Mouse (Mus musculus) gastrocnemius, adult 18-20 months (tissue): ENCODE measurements at regions not wholly inside any gene's neighbourhood (a gene's known extent, or its start where the extent isn't known, plus 50 kb on each side); places are given as distances from the start of the nearest gene placed in this dataset.
"Not testable (repeated sequence)": the region's sequence is repeated elsewhere in the genome, so short reads cannot be mapped to it uniquely, and the experiment has no call there.

Experiments used
- DNase-seq: peaks from one replicate; pipeline ENCODE4 v3.0.0; 2021; ENCODE audit warnings: low spot score

DNA sequence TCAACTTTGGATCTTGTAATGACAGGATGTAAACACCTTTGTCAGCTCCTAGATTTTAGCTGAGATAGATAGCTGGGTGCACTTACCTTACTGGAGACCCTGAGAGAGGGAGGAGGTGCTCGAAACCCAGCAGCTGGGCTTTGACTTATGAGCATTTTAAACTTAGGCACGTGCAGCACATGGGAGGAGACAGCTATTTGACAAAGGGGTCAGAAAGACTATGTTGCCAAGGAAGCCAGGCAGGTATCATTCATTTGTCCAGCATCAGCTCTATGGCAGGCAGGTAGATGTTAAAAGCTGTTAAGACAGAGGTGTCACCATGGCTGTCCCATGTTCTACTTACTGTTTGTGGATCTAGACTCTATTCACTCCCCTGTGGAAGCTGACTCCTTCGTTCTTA is 120.0 kb upstream of the Tet2 start:
- DNase-seq: no peak

DNA sequence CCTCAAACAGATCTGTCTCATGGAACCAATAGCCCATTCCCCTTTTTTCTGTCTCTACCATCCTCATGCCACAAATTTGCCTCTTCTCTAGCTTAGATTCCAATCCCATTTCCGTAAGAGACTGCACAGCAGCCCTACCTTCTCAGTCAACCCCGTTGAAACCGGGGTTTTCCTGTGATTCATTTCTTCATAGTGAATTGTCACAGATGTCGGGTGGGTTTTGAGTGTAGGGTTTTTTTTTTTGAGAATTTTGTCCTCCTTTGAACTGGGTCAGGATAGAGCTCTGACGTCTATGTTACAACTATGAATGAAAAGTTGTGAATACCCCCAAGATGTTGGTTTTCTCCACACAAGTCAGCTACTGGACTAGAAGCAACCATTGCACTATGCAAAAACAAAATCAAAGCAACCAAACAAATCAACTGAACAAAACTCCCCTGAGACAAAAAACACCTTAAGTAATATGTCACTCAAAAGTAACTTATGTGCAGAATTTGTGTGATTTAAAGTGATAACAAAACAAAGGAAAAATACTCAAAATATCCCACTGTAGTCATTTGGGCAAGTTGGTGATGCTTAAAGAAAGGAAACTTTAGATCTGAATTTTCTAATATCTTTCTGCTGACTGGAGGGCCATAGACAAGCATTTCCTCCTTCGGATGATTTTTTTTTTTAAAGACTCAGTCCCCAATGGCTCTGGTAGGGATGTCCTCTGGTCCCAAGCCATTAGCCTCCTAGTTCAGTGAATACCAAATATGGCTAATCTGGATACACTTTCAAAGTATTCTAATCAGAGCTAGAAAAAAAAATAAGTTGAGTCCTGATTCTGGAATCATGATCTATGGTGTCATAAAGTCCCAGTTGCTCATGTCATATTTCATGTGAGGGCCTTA is 120.7 kb upstream of the Tet2 start:
- no peak for DNase-seq

DNA sequence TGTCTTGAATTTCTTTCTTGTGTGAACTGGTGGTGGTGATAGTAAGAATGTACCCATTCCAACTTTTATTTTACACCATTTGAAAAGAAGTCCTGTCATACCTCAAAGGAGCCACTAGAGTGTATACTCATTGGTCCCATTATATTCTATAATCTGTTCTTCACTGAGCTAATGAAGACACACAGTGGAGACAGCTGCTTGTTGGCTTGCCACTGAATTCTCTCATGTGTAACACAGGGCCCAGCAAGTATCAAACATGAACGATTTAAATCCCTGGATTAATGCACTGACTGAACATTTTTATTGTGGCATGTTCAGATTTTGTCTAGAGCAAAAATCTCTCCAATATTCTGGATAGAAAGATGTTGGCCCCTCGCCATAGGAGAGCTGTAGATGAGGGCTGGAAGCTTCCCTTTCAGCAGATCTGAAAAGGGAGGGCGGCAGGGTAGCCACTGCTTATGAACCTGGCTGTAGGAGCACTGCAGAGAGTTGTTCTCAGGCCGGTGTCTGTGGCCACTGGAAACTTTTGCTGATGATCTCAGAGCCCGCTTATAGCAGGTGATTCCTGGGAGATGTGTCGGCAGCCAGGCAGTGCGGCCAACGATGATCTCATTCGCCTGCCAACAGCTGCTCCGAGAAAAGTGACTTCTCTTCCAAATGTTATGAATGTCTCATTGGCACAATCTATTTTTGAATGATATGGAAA is 128.0 kb upstream of the Tet2 start:
- DNase-seq: peak; percentile 83

DNA sequence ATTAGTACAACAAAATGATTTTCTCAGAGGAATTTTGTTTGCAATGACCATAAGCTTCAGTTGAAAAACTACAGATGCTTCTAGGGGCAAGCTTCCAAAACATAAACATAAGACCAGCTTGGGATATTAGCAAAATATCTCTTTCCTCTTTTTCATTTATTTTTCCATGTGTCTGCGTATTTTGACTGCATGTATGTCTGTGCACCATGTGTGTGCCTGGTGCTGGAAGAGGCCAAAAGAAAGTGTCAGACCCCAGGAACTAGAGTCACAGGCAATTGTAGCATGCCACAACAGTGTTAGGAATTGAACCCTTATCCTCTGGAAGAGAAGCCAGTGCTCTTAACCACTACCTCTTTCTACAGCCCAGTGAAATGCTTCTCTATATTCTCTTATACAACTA is 133.0 kb upstream of the Tet2 start:
- no peak for DNase-seq

DNA sequence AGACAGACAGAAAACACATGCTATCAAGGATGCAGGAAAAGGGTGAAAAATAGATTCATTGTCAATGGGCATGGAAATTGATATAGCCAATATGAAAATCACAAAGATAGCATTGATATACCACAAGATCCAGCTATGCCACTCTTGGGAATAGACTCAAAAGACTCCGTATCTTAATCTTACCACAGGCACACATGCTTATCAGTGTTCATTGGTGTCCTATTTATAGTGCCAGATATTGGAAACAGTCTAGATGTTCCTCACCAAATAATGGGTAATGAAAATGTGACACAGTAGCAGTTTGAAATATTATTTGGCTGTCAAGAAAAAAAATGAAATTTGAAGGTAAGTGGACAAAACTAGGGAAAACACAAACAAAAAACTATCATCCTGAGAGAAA is 135.0 kb upstream of the Tet2 start:
- DNase-seq: no peak

DNA sequence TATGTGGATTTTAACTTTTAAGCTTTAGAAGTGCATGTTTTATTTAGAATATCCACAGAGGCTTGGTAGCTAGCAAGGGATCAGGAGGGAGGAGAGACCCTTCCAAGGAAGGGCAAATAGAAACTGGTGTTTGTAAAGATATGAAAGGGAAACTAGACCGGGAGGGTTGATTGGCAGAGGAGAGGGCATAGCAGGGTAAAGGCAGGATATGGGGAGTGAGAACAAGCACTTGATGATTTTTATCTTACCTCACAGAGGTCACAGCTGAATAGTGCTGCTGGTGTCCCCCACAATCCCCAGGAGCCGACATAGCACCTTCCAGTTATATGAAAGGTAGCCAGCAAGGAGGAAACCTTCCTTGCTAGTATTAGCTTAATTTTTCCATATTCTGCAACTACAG is 135.4 kb upstream of the Tet2 start:
- no peak for DNase-seq

DNA sequence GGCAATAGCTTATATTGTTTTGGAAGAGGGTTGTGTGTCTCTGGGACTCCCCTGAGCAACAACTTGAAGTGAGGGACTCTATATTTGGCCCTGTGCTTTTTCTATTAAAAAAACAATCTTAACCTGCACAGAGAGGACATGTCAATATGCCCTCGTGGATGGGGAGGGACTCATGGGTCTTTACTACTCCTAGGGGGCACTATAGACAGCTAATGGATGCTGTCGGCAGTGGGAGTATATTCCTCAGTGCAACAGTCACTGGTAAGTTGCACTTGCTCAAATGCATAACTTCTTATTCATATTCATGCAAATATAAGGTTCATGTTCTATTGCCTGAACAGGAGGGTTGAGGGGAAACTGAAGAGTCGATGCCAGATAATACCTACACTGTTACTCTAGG is 135.9 kb upstream of the Tet2 start:
- no peak for DNase-seq

DNA sequence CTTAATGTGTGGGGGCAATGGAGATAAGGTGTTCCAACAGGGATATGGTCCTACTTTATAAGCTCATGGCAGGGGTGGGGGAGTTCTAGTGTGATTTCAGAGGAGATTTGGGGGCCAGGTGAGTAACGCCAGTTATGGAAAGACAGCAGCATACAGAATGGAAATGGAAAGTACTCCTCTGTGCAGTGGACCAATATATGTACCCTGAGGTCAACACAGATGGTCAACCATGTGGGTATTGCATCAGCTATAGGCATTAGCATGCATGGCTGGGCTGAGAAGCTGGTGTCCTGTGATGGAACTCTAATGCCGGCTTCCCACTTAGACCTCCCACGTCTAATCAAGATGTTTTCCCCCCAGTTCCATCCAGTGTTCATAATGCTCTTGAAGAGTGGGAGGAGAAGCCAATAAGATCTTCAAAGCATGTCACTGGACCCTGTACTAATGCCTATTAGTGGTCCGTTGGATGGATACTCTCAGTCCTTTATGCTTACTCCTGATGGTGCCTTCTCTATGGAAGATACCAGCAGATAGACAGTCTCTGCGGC is 139.3 kb upstream of the Tet2 start:
- no peak for DNase-seq

DNA sequence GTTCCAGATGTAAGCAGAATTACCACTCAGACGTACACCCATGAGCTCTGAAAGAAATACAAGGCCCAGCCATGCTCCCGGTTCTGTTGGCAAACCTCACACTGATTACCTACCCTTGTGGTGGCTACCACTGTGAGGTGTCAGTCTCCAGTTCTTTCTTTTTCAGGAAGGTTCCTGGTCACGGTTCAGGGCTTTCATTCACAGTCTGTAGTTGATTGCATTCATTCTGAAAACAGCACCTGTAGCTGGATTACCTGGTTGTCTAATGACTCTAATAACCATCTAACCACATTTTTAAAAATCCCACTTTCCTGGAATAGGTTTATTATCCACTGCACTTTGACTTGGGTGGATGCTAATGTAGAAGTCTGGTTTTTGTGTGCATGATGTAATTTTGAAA is 139.8 kb upstream of the Tet2 start:
- DNase-seq: no peak

DNA sequence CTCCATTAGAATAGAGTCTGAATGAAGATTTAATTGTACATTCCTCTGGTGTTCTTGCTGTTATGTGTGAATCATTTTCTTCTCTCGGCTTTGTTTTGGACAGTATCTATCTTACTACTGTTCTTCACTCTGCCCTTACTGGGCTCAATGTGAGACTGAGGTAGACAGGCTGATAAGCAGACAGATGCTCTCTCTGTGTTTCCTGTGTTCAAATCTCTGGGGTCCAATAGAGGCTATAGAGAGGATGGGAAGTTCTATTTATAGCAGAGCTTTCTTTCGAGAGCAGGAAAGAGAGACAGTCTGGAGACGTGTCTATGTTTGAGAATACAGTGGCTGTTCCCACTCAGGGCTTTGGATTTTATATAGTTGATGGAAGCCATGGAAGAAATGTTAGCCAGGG is 140.5 kb upstream of the Tet2 start:
- no peak for DNase-seq

DNA sequence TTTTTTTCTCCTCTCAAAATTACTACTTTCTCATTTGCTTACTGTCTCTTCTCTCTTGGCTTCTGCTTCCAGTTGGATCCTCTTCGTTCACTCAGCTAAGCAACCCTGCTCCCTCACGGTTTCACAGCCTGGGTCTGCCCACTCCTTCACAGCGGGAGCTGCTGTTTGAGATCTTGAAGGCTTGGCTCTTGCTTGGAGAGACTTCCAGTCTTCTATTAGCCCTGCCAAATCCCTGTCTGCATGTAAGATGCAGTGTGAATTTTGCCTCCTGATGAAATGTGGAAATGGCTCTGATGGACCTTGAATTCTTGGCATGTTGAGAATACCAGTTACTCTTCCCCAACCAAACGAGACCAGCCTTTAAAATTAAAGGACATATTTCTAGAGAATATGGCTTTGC is 149.1 kb upstream of the Tet2 start:
- no peak for DNase-seq

DNA sequence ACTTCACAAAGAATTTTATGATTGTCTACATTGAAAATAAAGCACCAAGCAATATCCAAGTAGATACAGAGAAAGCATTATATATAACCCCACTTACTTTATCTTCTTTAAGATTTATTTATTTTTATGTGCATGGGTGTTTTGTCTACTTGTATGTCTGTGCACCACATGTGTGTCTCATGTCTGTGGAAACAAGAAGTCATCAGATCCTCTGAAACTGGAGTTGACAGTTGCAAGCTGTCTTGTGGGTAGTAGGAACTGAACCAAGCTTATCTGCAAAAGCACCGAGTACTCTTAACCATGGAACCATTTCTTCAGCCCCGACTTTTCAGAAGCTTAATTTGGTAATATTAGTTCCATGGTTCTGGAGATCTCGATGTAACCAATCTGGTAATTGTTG is 151.2 kb upstream of the Tet2 start:
- DNase-seq: no peak

DNA sequence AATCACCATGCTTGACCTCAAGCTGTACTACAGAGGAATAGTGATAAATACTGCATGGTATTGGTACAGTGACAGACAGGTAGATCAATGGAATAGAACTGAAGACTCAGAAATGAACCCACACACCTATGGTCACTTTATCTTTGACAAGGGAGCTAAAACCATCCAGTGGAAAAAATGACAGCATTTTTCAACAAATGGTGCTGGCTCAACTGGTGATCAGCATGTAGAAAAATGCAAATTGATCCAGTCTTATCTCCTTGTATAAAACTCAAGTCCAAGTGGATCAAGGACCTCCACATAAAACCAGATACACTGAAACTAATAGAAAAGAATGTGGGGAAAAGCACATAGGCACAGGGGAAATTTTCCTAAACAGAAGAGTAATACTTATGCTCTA is 159.9 kb upstream of the Tet2 start:
- DNase-seq: not testable (repeated sequence)

DNA sequence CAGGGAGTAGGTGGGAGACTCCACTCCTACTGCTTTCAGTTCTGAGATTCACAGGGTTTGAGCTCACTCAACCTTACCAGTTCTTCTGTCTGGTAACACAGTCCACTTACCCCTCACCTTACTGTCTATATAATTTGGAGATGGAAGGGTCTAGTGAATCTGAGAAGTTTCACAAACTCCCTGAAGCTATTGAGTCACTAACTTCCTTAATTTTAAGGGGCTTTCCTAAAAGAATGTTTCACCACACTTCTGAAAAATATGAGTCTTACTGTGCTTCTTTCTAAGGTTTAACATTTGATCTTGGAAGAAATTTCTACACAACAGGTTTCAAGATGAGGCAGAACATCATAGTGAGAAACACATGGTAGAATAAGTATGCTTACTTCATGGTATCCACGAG is 166.6 kb upstream of the Tet2 start:
- DNase-seq: no peak

DNA sequence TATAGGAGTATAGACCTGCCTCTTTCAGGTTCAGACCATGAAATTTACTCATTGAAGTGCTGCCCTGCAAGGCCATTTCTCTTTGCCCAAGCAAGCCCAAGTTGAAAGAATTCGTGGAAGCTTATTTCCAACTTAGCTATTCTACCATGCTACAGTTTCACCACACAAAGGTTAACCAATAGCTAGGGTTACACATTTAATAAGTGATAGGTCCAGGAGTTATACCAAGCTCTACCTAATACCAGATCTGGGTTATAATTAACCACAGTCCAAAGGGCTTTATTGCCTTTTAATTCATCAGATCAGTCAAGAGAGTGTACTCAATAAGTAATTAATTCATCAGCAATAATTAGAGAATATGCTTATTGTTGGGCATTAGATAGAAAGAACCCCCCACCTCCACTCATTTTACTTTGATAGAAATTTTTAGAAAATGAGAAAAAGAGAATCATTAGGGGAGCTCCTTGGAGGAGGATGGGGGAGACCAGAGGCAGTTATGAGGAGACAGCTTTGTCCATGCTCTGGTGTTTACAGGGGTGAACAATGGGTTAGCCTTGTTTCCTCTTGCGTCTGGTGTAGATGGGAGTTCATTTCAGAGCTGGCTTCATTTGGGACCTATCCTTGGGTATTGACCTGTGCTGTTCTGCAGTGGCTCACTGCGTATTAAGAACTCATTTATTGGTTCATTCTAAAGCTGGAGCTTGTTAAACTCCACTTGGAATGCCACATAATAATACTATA is 177.8 kb upstream of the Tet2 start:
- DNase-seq: no peak

DNA sequence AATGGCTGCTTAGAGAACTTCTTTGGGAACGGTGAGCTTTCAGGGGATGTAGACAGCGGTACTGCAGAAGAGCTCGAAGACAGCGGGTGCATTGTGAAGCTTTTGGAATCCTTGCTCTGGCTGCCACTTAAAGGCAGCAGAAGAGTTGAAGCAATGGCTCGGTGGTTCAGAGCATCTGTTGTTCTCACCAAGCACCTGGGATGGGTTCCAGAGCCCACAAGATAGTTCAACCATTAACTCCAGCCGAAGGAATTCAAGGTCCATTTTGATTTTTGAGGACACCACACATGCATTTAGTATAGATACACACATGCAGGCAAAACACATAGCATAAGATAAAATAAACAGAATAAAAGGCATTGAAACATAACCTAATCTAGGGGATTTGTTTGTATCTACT is 181.9 kb upstream of the Tet2 start:
- DNase-seq: no peak

DNA sequence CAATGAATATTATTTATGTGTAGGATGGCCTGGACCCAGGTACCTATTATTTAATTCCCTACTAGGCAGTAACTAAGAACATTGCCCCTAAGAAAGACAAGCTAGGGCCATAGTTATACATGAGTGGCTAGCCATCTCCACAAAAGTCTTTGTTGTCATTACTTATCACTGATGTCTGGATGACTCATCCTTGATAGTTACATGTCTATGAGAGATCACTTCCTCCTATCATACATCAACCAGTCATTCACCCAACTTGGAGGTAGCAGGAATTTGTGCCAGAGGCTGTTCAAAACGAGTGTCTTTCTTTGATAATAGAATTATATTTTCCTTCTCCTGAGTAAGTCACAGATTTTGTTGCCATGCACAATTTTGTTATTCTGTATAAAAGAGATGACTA is 190.7 kb upstream of the Tet2 start:
- no peak for DNase-seq

DNA sequence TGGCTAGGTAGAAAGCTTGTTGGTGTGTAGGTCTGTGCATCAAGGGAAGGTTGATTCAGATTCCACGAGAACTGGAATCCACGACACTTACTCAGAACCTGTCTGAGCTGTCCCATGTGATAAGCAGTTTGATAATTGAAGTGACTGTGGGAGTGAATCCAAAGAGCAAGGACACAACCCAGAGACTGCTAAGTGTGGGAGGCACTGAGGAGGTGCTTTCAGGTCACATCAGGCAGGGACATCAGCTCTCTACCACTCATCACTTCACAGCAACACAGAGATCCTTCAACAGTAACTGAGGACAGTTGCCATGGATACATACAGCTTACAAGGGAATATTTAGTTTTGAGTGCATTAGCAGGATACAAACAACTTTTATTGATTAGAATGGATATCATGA is 194.0 kb upstream of the Tet2 start:
- DNase-seq: no peak

DNA sequence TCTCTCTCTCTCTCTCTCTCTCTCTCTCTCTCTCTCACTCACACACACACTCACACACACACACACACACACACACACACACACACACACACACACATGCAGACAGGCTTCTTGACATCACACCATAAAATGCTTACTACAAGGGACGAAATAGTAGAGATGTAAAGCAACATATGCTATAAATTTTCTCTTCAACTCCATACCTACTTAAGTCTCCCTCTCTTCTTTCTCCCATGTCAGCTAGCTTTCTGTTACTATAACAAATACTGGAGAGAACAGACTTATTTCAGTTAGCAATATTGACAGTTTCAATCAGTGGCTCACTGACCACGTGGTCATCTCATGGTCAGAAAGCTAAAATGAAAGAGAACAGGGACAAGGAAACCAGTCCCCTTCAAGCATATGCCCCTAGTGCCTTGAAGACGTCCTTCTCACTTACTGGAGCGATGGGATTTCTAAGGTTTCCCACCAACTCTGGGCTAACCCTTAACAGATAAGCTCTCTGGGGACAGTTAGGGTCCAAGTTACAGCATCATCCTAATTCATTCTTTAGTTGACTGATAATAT is 199.7 kb upstream of the Tet2 start:
- DNase-seq: no peak

DNA sequence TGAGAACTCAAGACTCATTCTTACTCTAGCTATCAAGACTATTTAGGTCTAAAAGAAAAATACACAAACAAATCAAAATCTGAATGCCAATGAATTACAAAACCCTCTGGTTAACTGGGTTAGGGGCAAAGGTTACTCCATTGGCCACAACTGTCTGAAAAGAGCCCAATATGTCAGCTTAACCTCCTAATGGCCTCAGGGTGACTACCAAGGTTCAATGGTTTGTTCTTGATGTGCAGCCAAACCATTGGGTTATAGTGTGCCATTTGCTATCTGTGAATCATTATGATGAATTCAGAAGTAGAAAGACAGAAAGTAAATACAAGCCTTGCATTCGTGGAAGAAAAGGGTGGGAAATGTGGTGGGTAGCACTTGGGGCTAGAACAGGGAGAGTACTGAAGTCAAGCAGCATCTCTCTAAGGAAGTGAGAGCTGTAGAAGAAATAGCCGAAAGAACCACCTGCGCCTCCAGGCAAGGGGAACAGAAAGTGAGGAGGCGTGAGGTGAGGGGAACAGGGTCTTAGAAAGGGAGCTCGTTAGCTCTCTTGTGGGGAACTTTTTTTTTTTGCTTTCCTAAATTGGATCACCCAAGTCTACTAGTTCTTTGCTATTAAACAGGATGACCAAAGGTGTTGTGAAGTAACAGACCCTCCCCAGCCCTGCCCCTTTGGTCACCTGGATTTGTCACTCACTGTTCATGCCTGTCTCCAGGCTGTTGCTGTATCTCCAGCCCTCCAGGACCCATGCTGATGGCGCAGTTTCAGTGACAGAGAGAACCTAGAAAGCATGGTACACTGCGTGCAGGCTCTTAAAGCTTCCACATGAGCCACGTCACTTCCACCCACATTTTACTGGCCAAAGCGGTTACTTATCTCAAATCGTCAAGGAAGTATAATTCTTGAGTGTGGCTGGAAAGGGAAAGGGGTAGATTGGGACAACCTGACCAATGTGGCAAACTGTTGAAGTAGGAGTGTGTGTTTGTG is 204.1 kb upstream of the Tet2 start:
- no peak for DNase-seq

DNA sequence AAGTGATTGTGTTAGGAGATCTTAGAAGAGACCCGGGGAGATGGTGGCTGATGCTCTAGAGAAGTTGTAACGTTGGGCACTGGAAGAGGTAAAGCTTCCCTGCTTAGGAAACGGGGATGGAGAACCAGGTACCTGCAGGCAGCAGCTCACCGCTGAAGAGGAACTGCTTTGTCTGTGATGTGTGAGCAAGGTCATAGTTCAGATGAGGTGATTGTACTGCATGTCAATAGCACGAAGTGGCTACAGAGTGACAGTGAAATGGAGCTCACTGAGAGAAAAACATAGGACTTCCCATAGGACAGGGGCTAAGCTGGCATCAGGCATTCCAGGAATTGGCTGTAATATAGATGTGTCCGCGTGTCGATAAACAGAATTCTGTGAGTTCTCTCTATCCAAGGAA is 205.1 kb upstream of the Tet2 start:
- no peak for DNase-seq
